Mouse (Mus musculus) ES-Bruce4 (cell line): Measurements from ENCODE around the gene 1700012A03Rik.

ENCODE experiments used
- CTCF ChIP-seq: IDR thresholded peaks from one replicate; pipeline ENCODE4 v1.8.1; 2011; ENCODE audit warnings: low read depth, low read length
- EP300 ChIP-seq: IDR thresholded peaks from 2 replicates; pipeline ENCODE4 v1.6.1; 2011; ENCODE audit warnings: low read depth, low read length; ENCODE audit not compliant: insufficient read depth
- POLR2A ChIP-seq: IDR thresholded peaks from one replicate; pipeline ENCODE4 v1.8.1; 2011; ENCODE audit warnings: low read length; ENCODE audit not compliant: insufficient read depth

DNA sequence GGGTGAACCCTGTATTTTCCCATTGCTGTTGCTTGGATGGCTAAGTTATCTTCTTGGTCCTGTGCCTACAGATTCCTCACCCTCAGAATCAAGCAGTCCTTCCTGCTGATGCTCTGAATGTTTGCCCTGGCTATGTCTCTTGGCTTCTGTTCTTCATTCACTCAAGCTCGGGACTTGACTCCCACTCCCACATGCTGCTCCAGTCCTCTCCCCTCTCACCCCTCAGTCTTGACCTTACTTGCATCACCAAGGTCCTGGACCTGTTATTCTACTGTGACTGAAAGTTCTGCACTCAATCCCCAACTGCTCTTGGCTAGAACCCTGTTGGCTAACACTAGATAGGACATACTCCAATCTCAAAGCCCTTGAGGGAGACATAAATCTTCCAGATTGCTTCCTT lies 22.1 kb downstream of the 1700012A03Rik start:
- TF ChIP-seq POLR2A (no peak), CTCF (no peak), EP300 (no peak)
